Mouse (Mus musculus) frontal cortex, postnatal 25 days (tissue): ENCODE data around the gene Cks1b.
A peak's percentile ranks its signal among the peaks of the same experiment; 100 is the strongest.

Experiments
- DNase-seq, 2 experiments: peaks; one replicate each; pipeline ENCODE4 v3.0.0; 2022; ENCODE audit warnings: low spot score in 2 of 2

Cks1b gene

DNA sequence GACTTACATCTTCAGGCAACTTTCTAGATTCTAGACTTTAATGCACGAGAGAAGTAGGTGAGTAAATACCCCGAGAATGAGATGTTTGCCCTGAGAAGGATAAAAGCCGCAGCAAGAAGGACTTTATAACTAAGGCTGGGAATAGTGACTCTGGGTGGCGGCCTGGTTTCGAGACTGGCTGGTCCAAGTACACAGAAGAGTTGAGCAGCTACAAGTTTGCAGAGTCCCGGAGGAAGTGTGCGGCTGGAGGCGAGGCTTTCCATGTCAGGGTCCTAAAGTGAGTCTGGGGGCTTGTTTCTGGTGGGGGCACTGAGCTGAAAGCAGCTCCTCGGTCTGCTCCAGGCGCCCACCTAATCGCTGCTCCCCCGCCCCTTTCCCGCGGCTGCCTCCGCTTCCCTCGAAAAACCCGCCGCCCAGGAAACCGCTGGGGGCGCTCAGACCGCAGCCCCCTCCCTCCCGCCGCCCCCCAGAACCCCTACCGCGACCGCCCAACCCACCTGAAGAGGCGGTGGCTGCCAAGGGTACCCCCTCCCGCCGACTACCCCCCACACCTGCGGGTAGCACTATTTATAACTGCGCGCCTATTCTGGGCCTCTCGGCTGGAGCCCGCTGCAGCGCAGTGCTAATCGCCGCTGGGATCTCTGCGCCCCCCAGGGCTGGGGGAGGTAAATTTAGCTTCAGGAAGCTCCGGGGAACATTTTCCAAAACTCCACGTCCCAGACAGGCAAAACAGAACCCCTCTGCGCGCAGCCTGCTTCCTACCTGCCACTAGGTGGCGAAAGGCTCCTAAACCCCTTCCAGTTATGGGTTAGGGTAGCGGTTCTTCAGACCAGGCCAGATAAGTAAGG lies 22.2 kb downstream of the Cks1b start:
- DNase-seq, result peak; percentile 41 to 52

DNA sequence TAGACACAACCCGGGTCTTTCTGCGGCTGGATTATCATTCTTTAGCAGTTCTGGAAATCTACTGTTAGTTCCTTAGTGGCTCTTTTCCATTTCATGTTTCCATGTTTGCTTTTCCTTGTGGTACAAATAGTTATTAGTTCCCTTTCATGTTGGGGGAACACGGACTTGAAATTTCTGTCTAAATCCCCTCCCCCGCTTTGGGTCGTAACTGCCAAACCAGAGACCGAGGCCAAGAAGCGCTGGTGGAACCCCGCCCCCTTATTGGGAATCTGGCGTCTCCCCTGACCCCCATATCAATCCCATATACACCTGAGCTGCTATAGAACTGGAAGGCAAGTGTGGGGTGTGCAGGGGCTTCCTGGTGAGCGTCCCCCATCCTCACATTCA lies 22.8 kb downstream of the Cks1b start:
- DNase-seq, result no peak

DNA sequence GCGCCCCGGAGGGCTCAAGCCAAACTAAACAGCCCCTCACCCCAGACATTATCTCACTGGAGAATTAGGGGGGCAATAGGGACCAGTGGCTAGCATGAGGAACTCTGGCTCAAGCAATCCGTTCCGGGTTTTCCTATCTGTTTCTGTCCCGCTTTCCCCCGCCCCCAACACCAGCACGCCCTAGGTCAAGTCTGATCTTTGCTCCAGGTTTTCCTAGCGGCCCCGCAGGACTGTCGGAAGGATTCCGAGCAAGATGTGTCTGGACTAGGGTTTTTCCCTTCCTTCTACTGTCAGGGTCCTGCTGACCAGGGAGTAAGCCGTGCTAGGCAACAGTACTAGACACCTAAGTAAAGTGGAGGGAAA lies 23.3 kb downstream of the Cks1b start:
- DNase-seq, result peak in 1 of 2 experiments; percentile 42

DNA sequence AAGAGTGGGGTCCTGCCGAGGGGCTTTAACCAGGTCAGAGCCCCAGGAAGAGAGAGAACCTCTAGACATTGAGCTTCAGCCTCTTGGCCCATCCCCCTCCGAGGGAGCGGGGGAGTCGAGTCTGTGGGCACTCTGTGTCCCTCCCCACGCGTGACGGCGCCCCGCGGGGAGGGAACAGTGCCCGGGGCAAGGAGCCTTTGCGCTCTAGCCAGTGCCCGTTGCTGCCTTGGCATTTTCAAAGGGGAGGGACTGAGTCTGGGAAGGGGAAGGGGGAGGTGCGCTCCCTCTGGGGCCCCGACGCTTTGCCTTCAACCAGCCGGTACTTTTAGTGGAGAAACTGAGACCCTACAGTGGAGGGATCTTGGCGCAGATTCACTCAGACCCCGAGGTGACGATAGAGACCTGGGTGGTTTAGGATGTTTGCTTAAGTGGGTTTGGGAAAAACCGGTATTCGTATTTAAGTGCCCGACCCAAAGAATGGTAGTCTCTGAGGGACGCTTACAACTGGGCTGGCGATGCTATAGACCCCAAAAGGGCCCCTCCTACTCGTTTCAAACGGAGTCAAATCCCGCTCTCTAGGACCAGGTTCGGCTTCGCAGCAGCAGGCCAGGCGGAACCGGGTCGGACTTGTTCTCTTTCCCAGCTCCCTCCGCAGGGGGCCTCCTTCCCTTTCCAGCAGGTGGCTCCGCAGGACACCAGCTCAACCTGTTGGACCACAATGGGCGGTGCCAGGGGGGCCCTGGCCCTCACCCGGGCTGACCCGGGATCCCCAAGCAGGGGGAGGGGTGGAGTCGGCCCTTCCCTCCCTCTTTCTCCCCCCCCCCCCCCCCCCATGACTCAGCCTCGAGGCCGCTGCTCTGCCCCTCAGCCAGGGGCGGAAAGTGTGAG lies 23.9 kb downstream of the Cks1b start, which contains the start of gene Zbtb7b:
TSS of gene Zbtb7b (minus strand) at position 771 of the 888 bp plus-strand sequence.
- DNase-seq, result peak in 1 of 2 experiments; percentile 31

DNA sequence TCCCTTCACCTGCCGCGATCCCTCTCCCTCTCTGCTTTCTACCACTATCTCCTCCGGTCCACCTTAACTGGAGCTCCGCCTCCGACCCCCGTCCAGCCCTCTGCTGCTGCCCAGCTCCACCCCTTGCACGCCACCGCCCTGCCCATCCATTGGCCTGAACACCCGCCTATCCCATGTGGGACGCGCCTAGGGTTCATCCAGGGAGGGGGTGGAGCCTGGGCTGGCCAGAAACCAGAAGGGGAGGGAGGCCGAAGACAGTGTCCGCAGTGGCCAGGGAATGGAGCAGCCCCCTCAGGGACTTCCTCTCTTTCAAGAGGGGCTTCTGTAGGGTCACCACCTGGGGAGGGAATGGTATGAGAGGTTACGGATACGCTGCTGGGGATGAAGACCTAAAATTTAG lies 24.6 kb downstream of the Cks1b start:
- peak; percentile 85 to 93 for DNase-seq

DNA sequence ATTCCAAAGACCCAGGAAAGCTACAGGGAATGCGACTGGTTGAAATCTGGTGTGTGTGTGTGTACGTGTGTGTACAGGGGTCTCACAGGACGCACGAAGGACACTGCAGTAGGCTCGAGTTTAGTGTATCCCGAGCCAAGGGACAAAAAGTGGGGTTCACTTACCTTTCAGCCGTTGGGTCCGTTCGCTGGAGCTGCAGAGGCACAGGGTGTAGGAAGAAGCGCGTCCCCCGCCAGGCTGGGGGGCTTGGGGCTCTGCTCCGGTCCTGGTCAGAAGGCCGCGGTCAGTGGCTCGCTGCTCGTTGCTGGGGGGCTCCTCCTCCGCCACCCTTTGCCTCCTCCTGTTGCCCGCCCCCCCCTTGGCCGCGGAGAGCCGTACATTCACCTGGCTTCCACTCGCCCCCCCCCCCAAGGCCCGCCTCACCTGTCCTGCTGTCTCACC lies 25.3 kb downstream of the Cks1b start:
- no peak for DNase-seq

DNA sequence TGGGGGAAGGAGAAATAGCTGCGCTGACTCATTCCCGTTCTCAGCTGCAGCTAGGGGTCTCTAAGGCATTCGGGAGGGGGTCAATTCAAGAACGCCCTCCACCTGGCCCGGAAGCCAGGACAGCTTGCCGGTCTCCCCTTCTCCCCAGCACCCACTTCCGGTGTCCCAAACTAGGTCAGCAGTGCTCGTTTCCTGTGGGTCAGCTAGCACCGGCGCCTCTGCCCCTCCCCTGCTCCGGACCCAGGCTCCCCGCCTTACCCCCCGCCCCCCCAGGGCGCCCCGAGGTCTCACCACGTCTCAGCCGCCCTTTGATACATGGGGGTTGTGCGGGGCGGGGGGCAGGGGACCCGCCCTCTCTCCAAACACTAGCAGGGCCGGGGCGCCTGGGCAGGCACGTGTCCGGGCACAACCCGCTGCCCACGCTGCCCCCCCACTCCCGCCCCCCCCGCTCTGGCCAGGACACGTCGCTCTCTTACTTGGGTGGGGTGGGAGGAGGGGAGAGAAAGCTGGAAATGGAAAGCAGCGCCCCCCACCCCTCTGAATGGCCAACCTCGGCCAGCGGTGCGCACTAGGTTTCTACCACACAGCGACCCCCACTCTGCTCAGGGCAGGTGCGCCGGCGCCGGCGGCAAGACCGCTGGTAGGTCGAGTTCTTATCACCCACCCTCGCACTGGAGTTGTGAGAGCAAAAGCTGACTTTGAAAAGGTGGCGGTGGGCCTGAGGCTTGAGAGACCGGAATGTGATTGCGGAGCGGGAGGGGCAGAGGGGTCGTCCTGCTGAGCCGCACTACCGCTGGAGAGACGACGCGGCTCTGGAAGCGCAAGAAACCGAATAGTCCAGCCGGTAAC lies 26.3 kb downstream of the Cks1b start:
- DNase-seq, result no peak

DNA sequence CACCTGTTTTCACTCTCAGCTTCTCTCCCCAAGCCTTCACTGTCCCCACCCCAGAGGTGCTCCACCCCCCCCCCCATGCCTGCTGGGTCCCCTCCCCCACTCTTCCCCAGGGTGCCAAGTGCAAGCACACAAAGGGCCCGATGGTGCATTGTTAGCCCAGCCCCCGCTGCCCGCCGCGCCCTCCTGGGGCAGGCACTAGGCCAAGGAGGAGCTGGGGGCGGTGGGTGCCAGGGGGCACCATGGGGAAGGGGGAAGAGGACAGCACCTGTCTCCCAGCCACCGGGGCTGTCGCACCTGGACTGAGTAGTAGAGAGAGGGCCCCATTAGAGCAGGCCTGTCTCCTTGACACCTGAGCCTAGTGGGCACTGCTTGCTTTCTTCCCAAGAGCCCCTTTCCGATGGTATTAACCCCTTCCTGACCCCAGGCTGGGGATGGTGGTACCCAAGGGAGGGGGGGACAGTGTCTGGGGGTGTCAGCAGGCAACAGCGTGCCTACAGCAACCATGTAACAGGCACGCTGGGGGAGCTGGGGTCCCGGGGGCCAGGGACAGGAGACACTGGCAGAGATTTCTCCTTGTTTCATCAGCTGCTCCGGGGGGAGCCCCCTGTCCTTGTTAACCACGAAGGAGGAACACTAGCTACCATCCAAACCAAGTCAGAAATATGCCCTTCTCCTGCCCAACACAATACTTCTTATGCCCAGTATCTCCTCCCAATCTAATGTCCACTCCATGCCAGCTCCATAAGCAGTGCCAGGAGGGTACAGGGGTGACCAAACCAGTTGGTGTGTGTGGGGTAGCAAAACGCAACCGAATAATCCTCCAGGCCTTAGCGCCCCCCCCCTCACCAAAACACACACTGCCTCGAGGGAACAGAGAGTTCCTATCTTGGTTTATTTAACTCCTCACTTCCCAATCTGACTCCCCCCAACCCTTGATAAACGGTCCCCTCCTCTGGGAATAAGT lies 27.2 kb downstream of the Cks1b start:
- DNase-seq, result no peak

DNA sequence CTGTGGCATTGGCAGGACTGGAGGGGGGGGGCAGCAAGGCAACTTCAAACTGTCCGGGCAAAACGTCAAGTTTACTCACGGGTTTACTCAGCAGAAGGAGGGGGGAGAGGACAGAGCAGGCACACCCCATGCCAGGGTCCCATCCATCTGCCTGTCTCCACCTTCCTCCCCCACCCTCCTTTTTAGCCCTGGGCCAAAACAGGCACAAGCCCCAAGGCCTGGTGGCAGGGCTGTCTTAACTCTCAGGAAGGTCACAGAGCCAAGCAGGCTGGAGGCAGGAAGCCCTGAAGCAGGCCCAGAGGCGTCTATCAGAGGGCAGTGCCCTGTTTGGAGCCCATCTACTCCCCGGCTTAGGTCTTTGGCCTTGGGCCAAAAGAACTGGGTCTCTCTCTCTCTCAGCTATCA lies 28.1 kb downstream of the Cks1b start:
- no peak for DNase-seq

DNA sequence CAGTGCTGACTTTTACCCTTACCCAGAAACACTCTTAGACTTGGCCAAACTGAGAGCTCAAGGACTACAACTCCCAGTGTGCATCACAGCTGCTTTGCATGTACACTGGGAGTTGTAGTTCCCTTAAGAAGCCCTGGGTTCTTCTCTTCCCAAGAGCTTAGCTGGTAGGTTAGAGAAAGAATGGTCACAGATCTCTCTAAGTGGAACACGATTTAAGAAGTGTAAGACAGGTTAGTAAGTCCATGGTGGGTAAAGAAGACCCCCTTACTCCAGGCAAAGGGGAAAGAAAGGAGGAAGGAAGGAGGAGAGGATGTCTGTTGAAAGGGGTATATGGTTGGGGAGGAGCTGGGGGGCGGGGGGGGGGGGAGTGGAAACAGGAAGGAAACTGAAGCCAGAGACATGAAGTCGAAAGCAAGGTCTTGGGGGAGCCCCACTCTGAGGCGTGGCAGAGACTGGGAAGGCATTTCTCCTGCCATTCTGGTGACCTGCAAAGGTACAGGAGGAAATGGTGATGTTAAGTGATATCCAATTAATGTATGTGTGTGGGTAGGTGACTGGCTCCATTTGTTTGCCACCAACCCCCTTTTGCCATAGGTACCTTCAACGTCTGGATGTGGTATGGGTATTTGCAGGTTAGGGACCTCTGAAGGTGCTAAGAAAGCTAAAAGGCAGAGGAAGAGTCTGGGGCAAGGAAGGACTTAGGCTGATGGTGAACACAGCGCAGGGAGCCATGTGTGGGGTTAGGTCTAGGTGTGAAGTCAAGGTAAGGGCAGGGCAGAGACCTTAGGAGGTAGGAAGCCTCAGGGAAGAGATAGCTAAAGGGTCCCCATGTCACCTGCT lies 29.1 kb downstream of the Cks1b start:
- DNase-seq, result no peak

DNA sequence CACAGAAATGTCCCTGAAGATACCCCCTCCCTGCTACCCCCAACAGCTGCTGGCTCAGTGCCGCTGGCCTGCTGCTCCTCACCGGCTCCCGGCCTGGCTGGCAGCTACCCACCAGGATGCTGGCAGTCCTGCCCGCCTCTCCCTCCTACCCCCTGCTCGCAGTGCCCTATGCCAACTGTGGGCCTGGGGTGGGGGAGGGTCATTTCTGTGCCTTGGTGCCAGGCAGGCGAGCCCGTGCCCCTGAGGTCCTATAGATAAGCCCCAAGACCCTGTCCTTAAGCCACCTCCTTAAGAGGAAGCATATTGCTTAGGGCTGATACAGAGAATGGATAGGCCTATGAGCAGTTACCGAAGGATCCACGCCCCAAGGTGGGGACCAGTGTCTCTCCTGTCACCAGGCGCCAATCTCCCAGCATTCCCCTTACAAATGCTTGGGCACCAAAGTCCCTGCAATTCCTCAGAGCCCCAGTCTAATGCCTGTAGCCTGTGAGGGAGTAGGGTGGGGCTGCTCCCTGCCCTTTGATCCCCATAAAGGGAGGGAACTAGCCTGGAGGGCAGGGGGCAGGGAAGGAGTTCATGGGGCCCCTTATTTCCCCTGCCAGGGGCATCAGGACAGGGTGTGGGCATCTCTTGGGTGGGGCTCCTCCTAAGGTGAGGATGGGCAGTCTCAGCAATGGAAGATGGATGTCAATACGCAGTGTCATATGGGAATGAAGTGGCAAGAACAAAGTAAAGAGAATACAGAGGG lies 29.9 kb downstream of the Cks1b start:
- DNase-seq, result no peak

DNA sequence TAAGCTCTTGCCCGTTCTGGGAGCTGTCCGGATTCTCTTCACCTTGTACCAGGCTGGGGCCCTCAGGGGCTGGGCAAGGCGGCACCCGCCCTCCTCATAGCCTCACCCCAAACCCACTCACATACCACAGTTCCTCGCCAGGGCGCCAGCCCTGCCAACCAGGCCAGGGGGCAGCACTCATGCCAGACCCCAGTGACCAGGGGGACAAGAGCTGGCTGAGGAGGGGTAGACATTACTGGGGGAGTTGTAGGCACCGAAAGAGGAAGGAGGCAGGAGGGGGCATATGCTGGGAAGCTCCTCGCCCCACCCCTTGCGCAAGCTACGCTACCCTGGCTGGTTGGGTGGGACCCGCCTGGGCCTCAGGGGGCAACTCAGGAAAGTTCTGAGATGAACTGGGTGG lies 30.6 kb downstream of the Cks1b start:
- no peak for DNase-seq

DNA sequence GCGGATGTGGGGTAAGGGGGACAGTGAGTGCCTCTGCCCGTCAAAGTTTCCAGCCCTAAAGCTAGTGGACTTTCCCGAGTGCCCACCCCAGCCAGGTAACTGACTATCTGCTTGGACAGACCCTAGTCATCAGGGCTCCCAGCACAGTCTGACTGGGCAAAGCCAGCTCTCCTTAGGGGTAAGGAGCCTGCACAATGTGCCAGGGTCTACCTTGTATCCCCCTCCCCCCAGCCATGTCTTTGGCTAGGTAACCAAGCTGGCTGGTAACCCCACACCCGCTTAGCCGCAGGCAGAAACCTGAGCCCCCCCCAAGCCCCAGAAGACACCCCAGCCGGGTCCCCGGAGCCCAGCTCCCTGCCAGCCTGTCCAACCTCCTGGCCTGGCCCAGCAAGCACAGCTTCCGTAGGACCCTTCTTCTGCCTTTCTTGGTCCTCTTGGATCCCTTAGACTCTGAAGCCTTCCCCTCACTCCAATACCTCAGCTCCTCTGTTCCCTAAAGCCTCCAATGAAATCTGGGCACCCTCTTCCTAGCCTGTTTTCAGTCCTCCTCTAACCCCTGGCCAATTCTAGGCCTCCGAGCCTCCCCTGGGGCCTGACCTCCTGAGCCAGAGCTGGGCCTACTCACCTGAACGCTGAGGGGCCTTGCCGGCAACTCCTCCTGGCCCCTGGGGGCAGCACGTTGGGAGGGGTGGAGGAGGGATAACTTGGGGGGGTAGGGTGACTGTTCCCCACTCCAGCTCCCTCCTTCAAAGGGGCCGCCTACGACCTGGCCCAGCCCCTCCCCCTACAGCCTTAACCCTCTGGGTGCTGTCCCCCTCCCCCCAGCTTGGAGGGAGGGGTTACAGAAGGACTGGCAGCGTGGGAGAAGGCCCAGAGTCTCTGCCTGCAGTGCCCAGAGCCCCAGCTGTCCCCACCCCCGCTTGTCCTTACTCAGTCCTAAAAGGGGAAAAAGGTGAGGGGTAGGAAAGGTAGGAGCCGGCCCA lies 31.5 kb downstream of the Cks1b start:
- no peak for DNase-seq

DNA sequence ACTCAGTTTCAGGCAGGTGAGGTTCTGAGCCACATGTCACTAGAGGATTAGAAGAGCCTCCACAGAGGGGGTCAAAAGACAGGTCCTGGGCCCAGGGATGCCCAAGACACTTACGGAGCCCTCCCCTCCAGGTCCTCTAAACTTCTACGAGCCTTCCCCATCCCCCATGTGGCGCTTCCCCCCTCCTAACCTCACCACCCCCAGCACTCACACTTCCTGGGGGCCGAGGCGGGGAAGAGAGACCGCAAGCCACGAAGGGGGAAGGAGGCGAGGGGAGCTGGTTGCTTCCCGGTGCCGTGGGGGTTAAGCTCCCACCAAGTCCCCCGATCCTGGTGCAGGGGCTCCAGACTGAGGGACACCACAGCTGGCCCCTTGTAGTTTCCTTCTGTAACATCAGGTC lies 32.7 kb downstream of the Cks1b start:
- DNase-seq, result no peak

DNA sequence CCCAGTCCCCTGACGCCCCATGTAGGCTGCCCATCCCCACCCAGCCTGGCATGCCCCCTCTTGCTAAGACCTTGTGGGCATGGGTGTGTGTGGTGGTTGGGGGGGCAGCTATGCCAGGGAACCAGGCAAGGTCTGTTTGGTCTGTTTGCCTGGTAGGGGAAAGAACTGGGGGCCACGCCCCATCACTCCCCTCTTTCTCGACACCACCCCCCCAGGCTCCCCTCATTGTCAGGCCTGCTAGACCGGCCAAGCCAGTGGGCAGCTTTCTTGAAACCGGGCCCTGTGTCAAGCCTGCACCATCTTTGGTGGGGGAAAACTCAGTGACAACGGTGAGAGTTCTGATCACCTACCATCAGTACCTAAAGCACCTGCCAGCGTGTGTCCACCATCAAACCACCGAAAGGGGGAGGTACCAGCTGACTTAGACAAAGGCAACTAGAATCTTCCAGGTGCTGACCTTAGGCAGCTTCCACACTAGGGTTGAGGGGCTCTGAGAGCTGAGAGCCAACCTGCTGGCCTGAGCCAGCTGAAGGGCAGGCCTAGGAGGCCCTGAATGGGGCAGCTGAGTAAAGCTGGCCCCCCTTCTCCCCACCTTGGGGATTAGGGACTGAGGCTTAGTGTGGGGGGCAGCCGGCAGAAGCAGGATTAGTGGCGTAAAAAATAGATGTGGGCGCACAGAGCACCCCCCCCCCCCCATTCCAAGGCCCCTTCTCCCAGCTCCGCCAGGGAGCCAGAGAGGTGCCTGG lies 33.7 kb downstream of the Cks1b start:
- DNase-seq, result no peak

DNA sequence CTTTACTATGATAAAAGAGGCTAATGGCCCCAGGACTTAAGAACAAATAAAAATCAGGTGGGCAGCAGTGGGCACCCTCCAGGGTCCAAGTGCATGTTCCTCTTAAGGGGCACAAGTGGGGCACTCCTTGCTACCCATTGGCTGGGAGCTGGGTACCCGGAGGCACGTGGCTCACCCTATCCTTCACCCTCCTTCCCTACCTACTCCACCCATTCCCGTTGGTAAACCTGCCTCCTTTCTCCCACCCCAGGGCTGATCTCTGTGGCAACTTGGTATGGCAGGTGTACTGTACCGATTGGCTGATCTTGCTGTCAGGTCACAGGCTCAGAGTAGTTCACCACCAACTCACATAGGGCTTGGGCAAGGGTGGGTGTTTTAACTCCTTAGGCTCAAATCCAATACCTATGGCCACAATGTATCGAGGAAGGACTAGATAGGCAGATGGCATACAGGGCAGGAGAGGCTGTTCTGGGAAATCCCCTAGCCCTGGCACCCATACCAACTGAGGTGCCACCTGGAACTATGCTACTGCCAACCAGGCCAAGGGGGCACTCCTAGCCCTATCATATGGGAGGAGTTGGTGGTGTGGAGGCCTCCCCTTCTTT lies 34.4 kb downstream of the Cks1b start:
- no peak for DNase-seq

DNA sequence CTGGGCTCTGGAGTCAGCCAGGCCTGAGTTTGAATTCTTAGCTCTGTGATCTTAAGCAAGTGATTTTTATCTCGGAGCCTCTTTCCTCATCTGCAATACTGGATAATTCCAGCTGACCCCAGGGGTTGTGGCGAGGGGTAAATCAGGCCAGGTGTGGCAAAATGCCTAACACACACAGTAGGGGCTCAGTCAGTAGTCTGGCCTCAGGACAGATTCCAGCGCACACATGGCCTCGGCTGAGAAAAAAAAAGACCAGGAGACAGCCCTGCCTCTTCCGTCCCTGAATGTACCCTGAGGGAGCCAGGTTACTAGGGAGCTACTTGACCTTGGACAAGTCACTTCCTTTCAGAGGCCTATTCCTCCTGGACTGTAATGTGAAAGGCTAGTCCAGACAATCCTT lies 35.2 kb downstream of the Cks1b start:
- no peak for DNase-seq
